Mouse (Mus musculus): ENCODE data around the gene Rbms1. TPM values are rescaled to one million over a fixed set of nuclear protein-coding genes. Genes with fewer than 3 reads are reported as not detected.

Gene Rbms1
- polyA plus RNA-seq, 1 experiment from 2014 or later, result 50.9 TPM

GRCm38 (mm10) chr2:60882202-60883042 lies 80.6 kb downstream of the Rbms1 start:
- no peak overlapping the region; the same call in 1 of the 2 replicates for H3K4me2 ChIP-seq
- peaks cover 7% of the 10 kb centered on the region; the same call in 1 of the 2 replicates for H3K27me3 ChIP-seq (replicated peaks)
- ATAC-seq (replicated peaks), result no peak
- no peak overlapping the region for H3K9ac ChIP-seq
- peaks cover 21% of the 10 kb centered on the region for H3K4me1 ChIP-seq
- WGBS, result 52% methylated on average over 5 of the region's 5 CpGs
- no peaks in the 10 kb centered on the region for H3K9me3 ChIP-seq
- no peak overlapping the region for H3K27ac ChIP-seq
- H3K4me3 ChIP-seq, result no peak overlapping the region
- H3K36me3 ChIP-seq (replicated peaks), result no peaks in the 10 kb centered on the region

- Histone ChIP-seq H3K4me3 (peak overlapping the region; percentile 94), H3K9me3 (no peaks in the 10 kb centered on the region), H3K4me1 (peaks cover 21% of the 10 kb centered on the region), H3K36me3 (replicated peaks) (no peaks in the 10 kb centered on the region), H3K27ac (peak overlapping the region; percentile 79), H3K4me2 (peak overlapping the region; percentile 95), H3K9ac (peak overlapping the region; percentile 78), H3K27me3 (replicated peaks) (peaks cover 7% of the 10 kb centered on the region)
- 1% methylated on average over 27 of the region's 27 CpGs for WGBS
- ATAC-seq (replicated peaks), result peak; percentile 79
Observed at GRCm38 (mm10) chr2:60881571-60882041, 81.4 kb downstream of the Rbms1 start.

GRCm38 (mm10) chr2:60880789-60881570 lies 82.0 kb downstream of the Rbms1 start:
- Histone ChIP-seq H3K27me3 (replicated peaks) (peaks cover 10% of the 10 kb centered on the region), H3K27ac (peak overlapping the region; percentile 79), H3K36me3 (replicated peaks) (no peaks in the 10 kb centered on the region), H3K4me3 (peak overlapping the region; percentile 94), H3K4me1 (peaks cover 21% of the 10 kb centered on the region), H3K4me2 (peak overlapping the region; percentile 95), H3K9me3 (no peaks in the 10 kb centered on the region), H3K9ac (peak overlapping the region; percentile 78)
- ATAC-seq (replicated peaks), result peak; percentile 87
- 1% methylated on average over 83 of the region's 104 CpGs for WGBS

- Histone ChIP-seq H3K27me3 (replicated peaks) (peaks cover 14% of the 10 kb centered on the region), H3K4me1 (peaks cover 21% of the 10 kb centered on the region), H3K27ac (no peak overlapping the region), H3K9me3 (no peaks in the 10 kb centered on the region), H3K4me3 (peak overlapping the region; percentile 94), H3K4me2 (peak overlapping the region; percentile 95), H3K36me3 (replicated peaks) (no peaks in the 10 kb centered on the region), H3K9ac (peak overlapping the region; percentile 78; the same call in 1 of the 2 replicates)
- no peak for ATAC-seq (replicated peaks)
- whole genome bisulfite sequencing, result 5% methylated on average over 12 of the region's 14 CpGs
Observed at GRCm38 (mm10) chr2:60879966-60880788, 82.8 kb downstream of the Rbms1 start.

- ATAC-seq (replicated peaks), result no peak
- Histone ChIP-seq H3K36me3 (replicated peaks) (no peaks in the 10 kb centered on the region), H3K27ac (no peak overlapping the region), H3K4me1 (peaks cover 21% of the 10 kb centered on the region), H3K27me3 (replicated peaks) (peaks cover 14% of the 10 kb centered on the region), H3K4me3 (no peak overlapping the region), H3K9me3 (no peaks in the 10 kb centered on the region), H3K4me2 (peak overlapping the region; percentile 95), H3K9ac (no peak overlapping the region)
- WGBS, result 25% methylated on average over 5 of the region's 5 CpGs
Observed at GRCm38 (mm10) chr2:60879141-60879818, 83.7 kb downstream of the Rbms1 start.

GRCm38 (mm10) chr2:60877543-60878386 lies 85.2 kb downstream of the Rbms1 start:
- H3K4me1 ChIP-seq, result peaks cover 21% of the 10 kb centered on the region
- no peaks in the 10 kb centered on the region for H3K9me3 ChIP-seq
- WGBS, result 78% methylated on average over 14 of the region's 14 CpGs
- no peaks in the 10 kb centered on the region for H3K36me3 ChIP-seq (replicated peaks)
- no peak for ATAC-seq (replicated peaks)
- H3K4me2 ChIP-seq, result no peak overlapping the region
- H3K4me3 ChIP-seq, result no peak overlapping the region
- no peak overlapping the region for H3K27ac ChIP-seq
- peaks cover 20% of the 10 kb centered on the region for H3K27me3 ChIP-seq (replicated peaks)
- no peak overlapping the region for H3K9ac ChIP-seq

- 45% methylated on average over 2 of the region's 2 CpGs for WGBS
- no peak overlapping the region for H3K9ac ChIP-seq
Observed at GRCm38 (mm10) chr2:60876891-60877290, 86.1 kb downstream of the Rbms1 start.

GRCm38 (mm10) chr2:60872095-60872811 lies 90.7 kb downstream of the Rbms1 start:
- H3K9ac ChIP-seq, result no peak overlapping the region
- 76% methylated on average over 7 of the region's 7 CpGs for WGBS
- ATAC-seq (replicated peaks), result no peak

More at GRCm38 (mm10) chr2:60876891-60877290, 86.1 kb downstream of the Rbms1 start:
- no peak overlapping the region for H3K4me3 ChIP-seq
- ATAC-seq (replicated peaks), result no peak
- no peak overlapping the region for H3K4me2 ChIP-seq
- no peaks in the 10 kb centered on the region for H3K9me3 ChIP-seq
- H3K36me3 ChIP-seq (replicated peaks), result no peaks in the 10 kb centered on the region
- peaks cover 21% of the 10 kb centered on the region for H3K4me1 ChIP-seq
- H3K27me3 ChIP-seq (replicated peaks), result peaks cover 20% of the 10 kb centered on the region
- H3K27ac ChIP-seq, result no peak overlapping the region

GRCm38 (mm10) chr2:60871001-60871400 lies 92.0 kb downstream of the Rbms1 start:
- 26% methylated on average over 5 of the region's 5 CpGs for WGBS

More at GRCm38 (mm10) chr2:60872095-60872811, 90.7 kb downstream of the Rbms1 start:
- no peaks in the 10 kb centered on the region for H3K36me3 ChIP-seq (replicated peaks)
- no peaks in the 10 kb centered on the region for H3K9me3 ChIP-seq
- H3K4me1 ChIP-seq, result no peaks in the 10 kb centered on the region
- no peak overlapping the region for H3K27ac ChIP-seq
- peaks cover 13% of the 10 kb centered on the region for H3K27me3 ChIP-seq (replicated peaks)
- H3K4me3 ChIP-seq, result no peak overlapping the region
- no peak overlapping the region for H3K4me2 ChIP-seq

GRCm38 (mm10) chr2:60870450-60870849 lies 92.5 kb downstream of the Rbms1 start:
- Histone ChIP-seq H3K4me2 (no peak overlapping the region), H3K27ac (no peak overlapping the region), H3K4me3 (no peak overlapping the region), H3K27me3 (replicated peaks) (peaks cover 7% of the 10 kb centered on the region; the same call in 1 of the 2 replicates), H3K9me3 (no peaks in the 10 kb centered on the region), H3K9ac (no peak overlapping the region), H3K4me1 (no peaks in the 10 kb centered on the region), H3K36me3 (replicated peaks) (no peaks in the 10 kb centered on the region)
- WGBS, result 31% methylated on average over 4 of the region's 4 CpGs
- no peak for ATAC-seq (replicated peaks)

More at GRCm38 (mm10) chr2:60871001-60871400, 92.0 kb downstream of the Rbms1 start:
- no peaks in the 10 kb centered on the region for H3K4me1 ChIP-seq
- no peak overlapping the region for H3K4me2 ChIP-seq
- peaks cover 11% of the 10 kb centered on the region for H3K27me3 ChIP-seq (replicated peaks)
- no peak overlapping the region for H3K27ac ChIP-seq
- no peak for ATAC-seq (replicated peaks)
- H3K36me3 ChIP-seq (replicated peaks), result no peaks in the 10 kb centered on the region
- H3K4me3 ChIP-seq, result no peak overlapping the region
- no peaks in the 10 kb centered on the region for H3K9me3 ChIP-seq
- H3K9ac ChIP-seq, result no peak overlapping the region
